Mouse (Mus musculus) retina, postnatal 1 day (tissue): Measurements from ENCODE around the gene Gadd45g.
A peak's percentile ranks its signal among the peaks of the same experiment; 100 is the strongest.
"Not testable (repeated sequence)": the region's sequence is repeated elsewhere in the genome, so short reads cannot be mapped to it uniquely, and the experiment has no call there.

Source experiments
- DNase-seq: peaks from one replicate; pipeline ENCODE4 v3.0.0-alpha.2; 2012

The Gadd45g gene

DNA sequence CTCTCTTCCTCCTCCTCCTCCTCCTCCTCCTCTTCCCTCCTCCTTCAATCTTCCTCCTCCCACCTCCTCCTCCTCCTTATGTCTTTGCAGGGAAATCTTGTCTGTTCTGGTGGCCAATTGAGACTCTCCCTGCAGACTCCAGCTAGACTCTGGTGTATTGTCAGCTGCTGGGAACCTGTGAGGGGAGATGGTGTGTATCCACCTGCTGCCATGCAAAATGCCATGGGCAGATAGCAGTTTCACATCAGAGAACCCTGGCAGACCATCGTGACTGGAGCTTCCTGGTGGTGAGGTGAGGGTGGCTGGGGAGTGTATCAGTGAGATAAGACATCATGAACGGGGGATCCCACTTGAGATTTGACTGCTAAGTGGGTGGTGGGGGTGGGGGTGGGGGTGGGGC, 12.0 kb upstream of the Gadd45g start:
- DNase-seq: no peak

DNA sequence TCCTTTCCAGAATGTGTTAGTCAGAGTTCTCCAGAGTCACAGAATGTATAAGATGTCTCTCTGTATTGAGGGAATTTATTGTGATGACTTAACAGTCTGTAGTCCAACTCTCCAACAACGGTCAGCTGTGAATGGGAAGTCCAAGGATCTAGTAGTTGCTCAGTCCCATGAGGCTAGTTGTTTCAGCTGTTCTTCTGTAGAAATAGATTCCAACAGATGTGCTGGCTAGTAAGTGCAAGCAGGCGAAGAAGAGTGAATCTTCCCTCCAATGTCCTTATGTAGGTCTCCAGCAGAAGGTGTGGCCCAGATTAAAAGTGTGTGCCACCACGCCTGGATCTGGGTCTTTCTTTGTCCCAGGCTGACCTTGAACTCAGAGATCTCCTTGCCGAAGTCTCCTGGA, 11.3 kb upstream of the Gadd45g start:
- DNase-seq: not testable (repeated sequence)

DNA sequence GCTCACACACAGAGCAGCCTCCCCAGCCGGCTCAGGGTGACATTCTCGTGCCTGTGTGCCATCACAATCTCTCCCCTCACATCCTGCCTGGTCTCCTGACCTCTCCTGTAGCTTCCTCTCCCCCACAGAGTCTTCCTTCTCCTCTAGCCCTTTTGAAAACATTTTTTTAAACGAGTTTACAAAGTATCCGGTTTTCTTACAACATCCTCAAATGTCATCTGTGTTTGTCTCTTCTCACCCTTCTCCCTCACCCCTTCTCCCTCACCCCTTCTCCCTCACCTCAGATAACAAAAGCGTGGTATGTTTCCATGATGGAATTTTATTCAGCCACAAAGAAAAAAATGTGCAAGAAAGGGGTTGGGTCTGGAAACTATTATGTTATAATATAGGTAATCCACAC, 9.1 kb upstream of the Gadd45g start:
- DNase-seq: no peak

DNA sequence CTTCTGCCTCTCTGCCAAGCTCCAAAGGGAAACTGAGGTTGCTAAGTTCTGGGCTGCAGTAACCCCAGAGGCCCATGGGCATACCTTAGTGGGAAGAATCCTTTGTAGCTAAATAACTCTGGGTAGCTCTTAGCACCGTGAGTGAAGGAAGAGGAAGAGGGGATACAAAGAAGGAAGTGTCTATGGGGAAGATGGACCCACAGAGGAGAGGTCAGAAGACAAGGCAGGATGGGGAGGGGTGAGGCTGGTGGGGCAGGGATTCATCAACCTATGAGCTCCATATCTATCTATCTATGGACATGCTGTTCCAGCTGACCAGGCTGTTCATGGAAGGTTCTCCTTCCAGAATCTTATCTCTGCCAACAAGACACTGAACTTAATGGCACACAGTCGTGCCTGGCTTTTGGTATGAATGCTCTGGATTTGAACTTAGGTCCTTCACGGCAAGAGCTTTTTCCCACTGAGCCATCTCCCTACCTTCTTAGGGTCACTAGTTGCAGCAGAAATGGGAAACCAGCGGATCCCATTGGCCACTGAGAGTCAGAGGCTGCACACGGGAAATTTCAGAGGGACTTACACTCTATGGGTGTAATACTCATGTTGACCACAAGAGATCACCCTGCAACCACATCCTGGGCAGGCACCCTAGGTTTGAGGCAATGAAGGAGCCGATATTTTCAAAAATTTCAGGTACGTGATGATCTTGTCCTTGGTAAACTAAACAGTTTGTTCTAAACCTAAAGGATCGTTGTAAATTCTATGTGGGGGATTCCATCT, 7.0 kb upstream of the Gadd45g start:
- peak; percentile 77 for DNase-seq

- no peak for DNase-seq
These were observed 5.8 kb upstream of the Gadd45g start for GRCm38 (mm10) chr13:51840702-51841101.

DNA sequence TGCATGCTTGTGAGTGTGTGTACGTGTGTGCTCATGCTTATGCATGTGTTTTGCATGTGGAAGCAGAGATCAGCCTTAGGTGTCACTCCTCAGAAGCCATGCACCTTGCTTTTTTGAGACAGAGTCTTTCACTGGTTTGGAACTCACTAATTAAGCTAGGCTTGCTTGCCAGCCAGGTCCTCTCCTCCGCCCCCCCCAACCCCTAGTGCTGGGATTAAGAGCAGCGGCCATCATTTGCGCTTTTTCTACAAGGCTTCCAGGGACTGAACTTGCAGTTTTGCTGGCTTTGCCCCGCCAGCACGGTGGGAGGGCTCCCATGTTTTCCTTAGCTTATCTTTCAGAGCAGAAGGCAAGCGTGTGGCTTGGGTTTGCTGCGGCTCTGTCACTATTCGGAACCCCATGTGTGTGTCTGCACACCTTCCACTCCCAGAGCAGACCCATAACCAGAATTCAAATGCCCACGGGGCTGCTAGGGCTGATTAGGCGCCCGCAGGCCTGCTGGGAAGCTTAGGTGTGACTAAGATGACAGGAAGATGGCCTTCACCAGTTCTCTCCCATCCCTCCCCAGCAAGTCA, 4.8 kb upstream of the Gadd45g start:
- DNase-seq: no peak

- peak; percentile 71 for DNase-seq
These were observed 4.3 kb upstream of the Gadd45g start for GRCm38 (mm10) chr13:51842191-51842590.

- DNase-seq: no peak
These were observed 3.7 kb upstream of the Gadd45g start for GRCm38 (mm10) chr13:51842773-51843172.

- DNase-seq: no peak
These were observed 3.2 kb upstream of the Gadd45g start for GRCm38 (mm10) chr13:51843298-51843697.

DNA sequence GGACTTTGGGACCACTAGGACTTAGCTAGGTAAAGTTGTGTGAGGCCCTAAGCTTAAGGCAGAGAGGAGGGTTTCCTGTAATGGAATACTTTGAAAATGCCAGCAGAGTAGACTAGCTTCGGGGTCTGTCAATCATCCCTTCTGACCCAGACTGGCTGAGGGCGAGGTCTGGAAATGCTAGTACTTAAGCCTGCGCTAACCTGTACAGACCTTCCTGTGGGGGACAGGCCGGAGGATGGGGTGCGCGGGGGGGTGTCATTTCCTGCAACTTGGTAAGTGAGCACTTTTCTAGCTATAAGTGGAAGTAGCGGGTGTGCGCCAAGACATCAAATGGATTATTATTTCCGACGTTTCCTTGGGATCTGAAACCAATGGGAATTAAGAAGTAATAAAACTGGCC, 2.4 kb upstream of the Gadd45g start:
- DNase-seq: no peak

DNA sequence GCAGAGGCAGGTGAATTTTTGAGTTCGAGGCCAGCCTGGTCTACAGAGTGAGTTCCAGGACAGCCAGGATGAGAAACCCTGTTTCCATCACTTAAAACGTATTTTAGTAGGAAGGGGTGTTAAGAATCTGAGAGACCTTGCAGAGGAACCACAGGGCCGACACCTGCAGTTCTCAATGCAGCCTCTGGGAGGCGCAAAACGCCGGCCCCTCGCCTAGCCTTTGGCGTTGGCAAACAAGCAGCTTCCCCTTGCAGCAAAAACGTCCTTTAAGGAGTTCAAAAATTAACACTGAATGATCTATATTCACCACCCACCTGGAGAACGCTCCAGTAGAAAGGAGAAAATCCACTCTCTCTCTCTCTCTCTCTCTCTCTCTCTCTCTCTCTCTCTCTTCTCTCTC, 1.8 kb upstream of the Gadd45g start:
- DNase-seq: peak; percentile 72

- DNase-seq: peak; percentile 45
These were observed 1.4 kb upstream of the Gadd45g start for GRCm38 (mm10) chr13:51845072-51845471.

GRCm38 (mm10) chr13:51845591-51846191, 787 bp upstream of the Gadd45g start:
- peak; percentile 94 for DNase-seq

DNA sequence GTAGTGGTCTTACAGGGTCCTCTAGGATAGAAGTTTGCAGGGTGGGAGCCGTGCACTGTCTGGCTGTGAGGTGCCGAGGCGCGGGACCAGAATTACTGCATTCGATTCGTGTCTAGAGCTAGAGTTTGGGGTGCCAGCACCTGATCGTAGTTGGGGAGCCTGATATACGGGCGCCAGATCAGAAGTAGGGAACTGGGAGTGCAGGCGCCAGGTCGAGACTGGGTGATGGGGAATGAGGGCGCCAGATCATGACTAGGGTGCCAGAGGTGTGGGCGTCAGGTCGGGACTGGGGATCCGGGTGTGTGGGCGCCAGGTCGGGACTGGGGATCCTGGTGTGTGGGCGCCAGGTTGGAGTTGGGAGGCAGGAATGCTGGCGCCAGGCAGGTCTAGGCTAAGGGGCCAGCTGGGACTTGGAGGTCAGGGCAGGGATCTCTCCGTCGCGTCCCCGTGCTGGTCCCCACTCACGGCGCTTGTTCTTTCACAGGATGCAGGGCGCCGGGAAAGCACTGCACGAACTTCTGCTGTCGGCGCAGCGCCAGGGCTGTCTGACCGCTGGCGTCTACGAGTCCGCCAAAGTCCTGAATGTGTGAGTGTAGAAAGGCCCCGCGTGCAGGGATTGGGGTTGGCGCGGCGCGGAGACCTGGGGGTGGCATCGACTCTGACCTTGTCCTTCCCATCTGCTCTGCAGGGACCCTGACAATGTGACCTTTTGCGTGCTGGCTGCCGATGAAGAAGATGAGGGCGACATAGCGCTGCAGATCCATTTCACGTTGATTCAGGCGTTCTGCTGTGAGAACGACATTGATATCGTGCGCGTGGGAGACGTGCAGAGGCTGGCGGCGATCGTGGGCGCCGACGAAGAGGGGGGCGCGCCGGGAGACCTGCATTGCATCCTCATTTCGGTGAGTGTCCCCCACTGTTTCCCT, 653 bp downstream of the Gadd45g start:
- peak; percentile 63 for DNase-seq

GRCm38 (mm10) chr13:51847979-51848480, 1.6 kb downstream of the Gadd45g start:
- peak; percentile 87 for DNase-seq

- DNase-seq: peak; percentile 82
These were observed 2.2 kb downstream of the Gadd45g start for GRCm38 (mm10) chr13:51848481-51849240.

GRCm38 (mm10) chr13:51849241-51850033, 3.0 kb downstream of the Gadd45g start:
- peak; percentile 76 for DNase-seq

- DNase-seq: no peak
These were observed 4.1 kb downstream of the Gadd45g start for GRCm38 (mm10) chr13:51850565-51850964.

GRCm38 (mm10) chr13:51852560-51853190, 6.2 kb downstream of the Gadd45g start:
- DNase-seq: no peak
